Mouse (Mus musculus) bone marrow macrophage, adult 2 months (primary cell): ENCODE measurements around the gene Zcchc2. TPM values are rescaled to one million over a fixed set of nuclear protein-coding genes. Genes with fewer than 3 reads are reported as not detected.

Source experiments
- H3K27ac ChIP-seq: 2 replicates; pipeline ENCODE4 v1.5.1; 2012; ENCODE audit warnings: low read depth, low read length; ENCODE audit not compliant: insufficient read depth
- H3K4me1 ChIP-seq: 2 replicates; pipeline ENCODE4 v1.6.1; 2012; ENCODE audit warnings: low read length; ENCODE audit not compliant: control insufficient read depth, insufficient read depth
- H3K4me3 ChIP-seq: 2 replicates; pipeline ENCODE4 v1.5.1; 2012; ENCODE audit warnings: mild to moderate bottlenecking, low read length, moderate library complexity; ENCODE audit not compliant: insufficient read depth
- CTCF ChIP-seq: IDR thresholded peaks from 2 replicates; pipeline ENCODE4 v1.5.1; 2012; ENCODE audit warnings: low read depth, mild to moderate bottlenecking, low read length, moderate library complexity
- POLR2A ChIP-seq: IDR thresholded peaks from 2 replicates; pipeline ENCODE4 v1.6.1; 2012; ENCODE audit warnings: mild to moderate bottlenecking, low read depth, low read length, borderline replicate concordance
- polyA plus RNA-seq: library from polyadenylated mRNA; stranded (reverse); fragments of >200 nt; gene quantifications from 2 replicates; pipeline ENCODE4 v1.2.4, GENCODE M21; 2012; ENCODE audit not compliant: missing spikeins, insufficient read depth, insufficient read length

Zcchc2 gene
- polyA plus RNA-seq, 1 experiment: 18.0 TPM

DNA sequence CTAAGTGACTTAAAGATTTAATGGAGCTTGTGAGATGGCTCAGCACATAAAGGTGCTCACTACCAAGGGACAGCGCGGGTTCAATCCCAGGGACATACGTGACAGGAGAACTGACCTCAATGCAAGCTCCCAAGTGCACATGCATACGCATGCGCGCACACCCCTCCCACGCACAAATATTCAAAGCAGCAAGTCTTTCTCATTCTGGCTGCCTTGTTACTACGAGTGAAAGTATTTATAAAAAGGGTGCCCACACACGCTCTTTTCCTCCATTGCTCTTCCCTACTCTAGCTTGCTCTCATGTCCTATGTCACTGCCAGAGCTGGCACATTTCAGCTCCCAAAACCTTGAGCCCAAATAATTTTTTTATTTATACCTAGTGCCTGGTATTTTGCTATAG lies 27.4 kb upstream of the Zcchc2 start:
- TF ChIP-seq POLR2A (no peak), CTCF (no peak)
- no peak overlapping the region for H3K4me3 ChIP-seq
- H3K27ac ChIP-seq: no peak overlapping the region
- peaks cover 11% of the 10 kb centered on the region for H3K4me1 ChIP-seq

DNA sequence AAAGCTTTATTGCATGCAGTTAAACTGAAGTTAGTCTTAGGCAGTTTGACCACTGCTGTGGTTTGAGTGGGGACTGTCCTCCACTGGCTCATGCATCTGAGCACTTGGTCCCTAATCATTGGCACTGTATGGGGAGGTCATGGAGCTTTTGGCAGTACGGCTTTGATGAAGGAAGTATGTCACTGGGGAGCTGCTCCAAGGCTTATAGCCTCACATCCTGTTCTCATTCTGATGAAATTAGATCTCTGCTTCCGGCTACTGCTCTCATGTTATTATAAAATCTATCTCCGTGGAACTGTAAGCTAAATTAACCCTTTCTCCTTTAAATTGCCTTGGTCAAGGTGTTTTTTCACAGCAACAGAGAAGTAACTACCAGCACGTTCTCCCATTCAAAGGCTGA lies 25.7 kb upstream of the Zcchc2 start:
- TF ChIP-seq POLR2A (no peak), CTCF (no peak)
- peaks cover 11% of the 10 kb centered on the region for H3K4me1 ChIP-seq
- H3K4me3 ChIP-seq: no peak overlapping the region
- H3K27ac ChIP-seq: peak overlapping the region; percentile 7; the same call in 1 of the 2 replicates

DNA sequence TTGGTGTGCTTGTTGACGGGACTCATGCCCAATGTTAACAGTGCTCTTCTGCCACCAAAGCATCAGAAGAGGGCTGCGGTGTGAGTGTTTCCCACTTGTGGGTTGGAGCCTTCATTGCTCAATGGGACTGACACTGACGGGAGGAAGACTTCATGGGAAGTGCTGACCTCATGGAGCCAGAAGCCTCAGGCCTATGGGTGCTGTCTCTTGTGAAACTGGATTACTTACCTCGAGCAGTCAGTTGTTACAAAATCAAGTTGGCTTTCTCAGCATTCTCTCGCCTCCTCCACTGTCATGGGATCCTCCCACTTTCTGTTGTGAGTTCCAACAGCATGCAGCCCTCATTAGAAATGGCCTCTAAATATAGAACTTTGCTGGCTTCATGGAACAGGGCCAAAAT lies 25.0 kb upstream of the Zcchc2 start:
- no peak for TF ChIP-seq POLR2A
- TF ChIP-seq CTCF: no peak
- no peak overlapping the region for H3K4me3 ChIP-seq
- peaks cover 11% of the 10 kb centered on the region for H3K4me1 ChIP-seq
- H3K27ac ChIP-seq: peak overlapping the region; percentile 7; the same call in 1 of the 2 replicates

DNA sequence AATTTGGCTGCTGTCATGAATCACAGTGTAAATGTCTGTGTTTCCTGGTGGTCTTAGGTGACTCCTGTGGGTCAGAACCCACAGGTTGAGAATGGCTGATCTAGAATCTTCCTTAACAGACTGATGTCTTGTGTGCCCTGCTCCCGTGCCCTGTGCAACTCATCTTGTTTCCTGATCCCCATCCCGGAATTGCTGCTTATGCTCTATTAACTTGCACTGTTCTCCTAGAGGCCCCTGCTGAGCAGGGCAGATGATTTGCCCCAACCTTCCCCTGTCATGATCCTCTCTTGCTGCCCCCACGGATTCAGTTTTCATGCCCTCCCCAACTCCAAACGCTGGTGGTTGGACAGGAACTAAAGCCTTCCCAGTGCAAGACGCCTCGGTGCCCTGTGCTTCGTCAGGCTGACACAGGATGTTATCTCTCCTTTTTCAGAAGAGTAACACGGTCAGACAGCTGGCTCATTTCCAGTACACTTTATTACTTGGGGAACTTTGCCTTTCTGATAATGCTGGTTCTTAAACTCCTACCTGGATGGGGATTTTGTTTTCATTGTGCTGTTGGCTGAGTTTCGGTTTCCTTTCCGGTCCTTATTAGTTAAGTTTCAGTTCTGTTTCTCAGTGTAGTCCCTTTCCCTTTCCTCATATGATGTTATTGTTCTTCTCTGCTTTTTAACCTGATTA lies 18.6 kb upstream of the Zcchc2 start:
- TF ChIP-seq CTCF: no peak
- TF ChIP-seq POLR2A: no peak
- Histone ChIP-seq H3K27ac (peak overlapping the region; percentile 76), H3K4me3 (peak overlapping the region; percentile 59), H3K4me1 (peaks cover 28% of the 10 kb centered on the region)

DNA sequence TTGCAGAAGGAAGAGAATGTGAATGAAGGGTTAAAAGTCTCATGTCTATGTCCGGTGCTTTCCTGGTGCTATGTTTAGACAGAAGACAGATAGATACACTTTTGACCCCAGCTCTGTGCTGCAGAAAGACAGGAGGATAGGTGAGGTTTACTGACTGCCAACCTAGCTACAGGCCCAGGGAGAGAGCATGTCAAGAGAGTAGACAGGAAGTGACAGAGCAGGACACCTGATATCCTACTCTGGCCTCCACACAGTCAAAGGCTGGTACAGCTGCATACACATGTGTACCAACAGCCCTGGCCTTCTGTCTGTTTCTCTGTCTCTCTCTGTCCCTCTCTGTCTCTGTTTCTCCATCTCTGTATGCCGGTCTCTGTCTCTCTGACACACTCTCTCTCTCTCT lies 16.2 kb upstream of the Zcchc2 start:
- Histone ChIP-seq H3K4me1 (peaks cover 37% of the 10 kb centered on the region), H3K27ac (no peak overlapping the region), H3K4me3 (no peak overlapping the region)
- TF ChIP-seq POLR2A (no peak), CTCF (no peak)

DNA sequence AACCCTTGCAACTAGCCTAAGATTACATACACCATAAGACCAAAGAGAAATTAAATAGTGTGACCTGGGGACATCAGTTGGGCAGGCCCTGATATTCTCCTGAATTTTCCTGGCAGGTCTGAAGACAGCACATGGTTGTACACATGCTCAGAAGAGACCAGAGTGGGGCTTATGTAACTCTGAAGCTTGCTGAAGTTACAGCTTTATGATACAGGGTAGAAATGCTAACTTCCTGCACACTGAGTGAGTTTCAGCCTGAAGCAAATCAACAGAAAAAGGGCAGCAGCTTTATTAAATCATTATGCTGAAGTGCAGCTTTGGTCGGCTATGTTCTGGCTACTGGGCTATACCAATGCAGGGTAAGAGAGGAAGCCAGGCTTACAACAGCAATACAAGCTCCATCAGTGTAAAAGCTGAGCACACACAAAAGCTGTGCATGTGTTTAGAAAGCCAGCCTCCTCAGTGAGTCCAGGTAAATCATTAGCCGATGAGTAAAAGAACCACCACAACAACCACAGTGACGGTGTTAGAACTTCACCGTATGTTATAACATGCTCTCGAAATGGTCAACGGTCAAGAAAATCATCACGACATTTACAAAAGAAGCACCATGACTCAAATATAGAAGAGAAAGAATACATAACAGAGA lies 12.6 kb upstream of the Zcchc2 start:
- no peak overlapping the region for H3K4me3 ChIP-seq
- H3K4me1 ChIP-seq: peaks cover 45% of the 10 kb centered on the region
- TF ChIP-seq POLR2A (no peak), CTCF (no peak)
- H3K27ac ChIP-seq: peak overlapping the region; percentile 20; the same call in 1 of the 2 replicates

DNA sequence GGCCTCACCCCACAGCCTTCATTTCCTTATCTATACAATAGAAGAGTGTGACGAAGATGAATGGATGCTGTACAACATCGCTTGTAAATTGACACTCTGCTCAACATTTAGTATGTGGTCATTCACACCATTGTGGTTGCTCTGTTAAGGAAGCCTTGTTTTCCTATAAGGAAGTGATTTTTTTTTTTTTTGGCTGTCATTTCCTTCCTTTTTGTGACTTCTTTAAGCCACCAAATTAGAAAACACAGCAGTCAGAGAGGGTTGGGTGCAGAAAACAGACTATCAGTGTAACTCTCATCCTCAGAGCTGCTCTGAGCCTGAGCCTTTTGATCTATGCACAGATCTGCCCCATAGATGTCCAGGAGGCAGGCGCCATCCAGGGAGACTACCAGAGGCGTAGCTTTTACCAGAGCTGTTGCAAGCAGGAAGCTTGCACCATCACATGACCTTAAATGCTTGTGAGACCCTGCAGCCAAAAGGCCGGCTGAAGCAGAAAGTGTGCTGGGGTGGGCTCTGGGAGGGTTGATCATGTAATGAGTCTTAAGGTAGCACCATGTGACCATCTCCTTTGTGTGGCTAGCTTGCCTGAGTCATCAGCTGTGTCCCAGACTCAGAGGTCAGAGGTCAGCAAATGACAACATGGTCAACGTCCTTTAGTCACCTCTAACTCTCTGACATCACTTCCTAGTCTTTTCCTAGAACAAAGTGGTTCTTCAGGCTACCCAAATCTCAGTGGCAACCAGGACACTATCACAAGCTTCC lies 9.2 kb upstream of the Zcchc2 start:
- TF ChIP-seq POLR2A: peak; percentile 61; the same call in 1 of the 2 replicates
- TF ChIP-seq CTCF: no peak
- H3K4me1 ChIP-seq: peaks cover 51% of the 10 kb centered on the region
- H3K27ac ChIP-seq: peak overlapping the region; percentile 97
- peak overlapping the region; percentile 44 for H3K4me3 ChIP-seq

DNA sequence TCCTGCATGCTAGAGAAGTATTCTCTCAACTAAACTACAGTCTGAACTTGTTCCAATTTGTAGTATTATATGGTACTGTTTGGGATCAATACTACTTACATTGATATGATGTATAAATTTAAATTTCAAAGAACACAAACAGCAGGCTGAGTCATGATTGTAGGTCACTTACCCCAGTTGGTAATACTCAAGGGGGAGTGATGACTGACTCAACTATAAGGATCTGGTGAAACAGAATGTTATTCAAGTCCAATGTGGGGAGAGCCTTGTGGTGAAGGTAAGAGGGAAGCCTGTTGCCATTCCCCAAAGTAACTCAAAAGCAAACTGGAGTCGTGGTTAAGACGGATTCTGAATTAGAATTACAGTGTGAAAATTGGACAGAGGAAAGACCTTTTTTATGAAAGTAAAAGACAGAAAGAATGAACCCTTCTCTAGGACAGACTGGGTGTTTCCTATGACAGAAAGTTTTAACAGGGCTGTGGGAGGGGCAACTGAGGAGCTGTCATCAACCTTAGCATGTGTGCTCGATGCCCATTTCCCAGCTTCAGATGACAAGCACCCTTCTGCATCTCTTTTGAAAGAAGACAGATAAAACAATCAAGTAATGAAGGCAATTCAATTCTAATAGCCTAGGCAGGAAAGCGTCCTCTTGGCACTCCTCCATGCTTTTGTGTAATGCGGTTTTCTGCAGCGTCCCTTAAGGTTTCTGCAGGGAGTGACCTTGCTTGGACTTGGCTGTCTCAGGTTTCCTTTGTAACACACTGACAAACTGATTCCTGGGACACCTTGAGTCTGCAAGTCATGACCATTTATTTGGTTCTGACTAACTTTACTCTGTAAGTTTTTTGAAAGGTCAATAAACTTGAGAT lies 7.5 kb upstream of the Zcchc2 start:
- H3K27ac ChIP-seq: no peak overlapping the region
- H3K4me1 ChIP-seq: peaks cover 51% of the 10 kb centered on the region
- no peak for TF ChIP-seq CTCF
- TF ChIP-seq POLR2A: no peak
- no peak overlapping the region for H3K4me3 ChIP-seq

DNA sequence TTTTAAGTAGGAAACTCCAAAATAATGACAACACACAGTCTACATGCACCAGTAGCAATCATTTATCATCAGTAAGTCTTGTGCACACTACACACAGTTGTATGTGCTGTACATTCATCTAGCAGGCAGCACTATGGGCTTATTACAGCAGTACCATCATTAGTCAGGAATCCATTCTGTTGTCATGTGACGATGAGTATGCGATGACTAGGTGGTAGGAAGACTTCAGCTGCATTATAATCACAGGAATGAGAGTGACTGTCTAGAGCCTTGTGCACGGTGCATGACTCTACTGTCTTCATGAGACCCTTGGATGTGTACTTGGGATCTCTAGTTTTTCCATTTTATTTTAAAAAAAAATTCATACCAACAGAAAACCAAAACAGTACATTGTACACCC lies 6.0 kb upstream of the Zcchc2 start:
- no peak overlapping the region for H3K27ac ChIP-seq
- no peak overlapping the region for H3K4me3 ChIP-seq
- TF ChIP-seq CTCF: no peak
- TF ChIP-seq POLR2A: no peak
- H3K4me1 ChIP-seq: peaks cover 52% of the 10 kb centered on the region
